Mouse (Mus musculus): ENCODE measurements at regions not wholly inside any gene's neighbourhood (a gene's known extent, or its start where the extent isn't known, plus 50 kb on each side); places are given as distances from the start of the nearest gene placed in this dataset.

DNA sequence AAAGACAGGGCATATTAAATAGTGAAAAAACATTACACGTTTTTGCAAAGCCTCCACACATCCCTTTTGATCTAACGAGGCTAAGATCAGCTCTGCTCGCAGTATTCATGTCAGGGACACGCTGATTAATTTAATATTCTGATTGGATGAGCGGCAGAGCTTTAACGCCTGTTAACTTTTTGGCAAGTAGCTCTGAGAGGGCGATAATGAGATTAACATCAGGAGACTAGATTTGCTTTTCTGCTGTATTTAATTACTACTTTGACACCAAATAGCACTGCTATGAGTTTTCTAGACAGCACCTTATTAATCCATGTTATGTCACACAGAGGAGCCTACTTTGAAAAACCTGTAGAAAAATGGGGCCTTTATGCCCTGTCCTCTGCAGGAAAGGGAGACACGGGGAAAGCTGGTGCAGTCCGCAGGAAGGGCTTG lies 328.3 kb upstream of the Sox11 start:
- Histone ChIP-seq H3K4me2 (ENCODE audit: low read depth, low read length, poor library complexity, severe bottlenecking) (no peak overlapping the region), H3K27ac (ENCODE audit: low read depth, low read length) (no peak overlapping the region), H3K4me1 (ENCODE audit: insufficient read depth, low read length) (0 out of 2 replicates have a peak, but pooled peaks cover 8% of the 10 kb centered on the region), H3K4me3 (ENCODE audit: low read depth, low read length) (no peak overlapping the region), H3K36me3 (ENCODE audit: insufficient read depth, low read length) (no peaks in the 10 kb centered on the region), H3K9ac (replicated peaks; ENCODE audit: low read length, poor library complexity, severe bottlenecking) (no peak overlapping the region), H3K27me3 (ENCODE audit: insufficient read depth, low read length) (no peaks in the 10 kb centered on the region), H3K9me3 (ENCODE audit: low read length) (no peaks in the 10 kb centered on the region)
- 12% methylated on average over 9 of the region's 9 CpGs for WGBS
- no peak for TF ChIP-seq CTCF (IDR thresholded peaks at IDR 0.05)
- peak; percentile 56 for DNase-seq (ENCODE audit: low spot score)
- 0 out of 2 replicates have a peak, but pooled peaks have one; percentile 41 for ATAC-seq (ENCODE audit: low FRiP score)

DNA sequence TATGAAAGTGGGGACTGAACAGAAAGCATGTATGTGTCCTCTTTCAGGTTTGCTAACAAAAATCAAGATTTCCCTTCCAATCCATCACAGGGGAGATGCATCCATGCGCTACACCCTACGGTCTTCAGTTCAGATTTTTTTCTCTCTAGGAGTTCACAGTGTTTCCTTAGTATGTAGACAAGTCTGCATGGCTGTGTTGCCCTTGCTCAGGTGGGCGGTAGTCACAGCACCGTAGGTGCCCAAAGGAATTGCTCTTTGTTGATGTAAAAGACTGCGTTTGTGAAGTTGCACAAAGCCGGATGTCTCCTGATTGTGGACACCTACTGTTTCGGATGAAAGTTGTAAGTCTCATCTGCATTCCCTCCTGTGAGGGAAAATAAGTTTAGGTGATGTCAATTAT lies 327.8 kb upstream of the Sox11 start:
- DNase-seq (ENCODE audit: low spot score) (no peak), ATAC-seq (ENCODE audit: low FRiP score) (no peak)
- 15% methylated on average over 7 of the region's 7 CpGs for WGBS
- Histone ChIP-seq H3K9me3 (ENCODE audit: low read length) (no peaks in the 10 kb centered on the region), H3K4me3 (ENCODE audit: low read depth, low read length) (no peak overlapping the region), H3K27ac (ENCODE audit: low read depth, low read length) (no peak overlapping the region), H3K4me1 (ENCODE audit: insufficient read depth, low read length) (0 out of 2 replicates have a peak, but pooled peaks cover 8% of the 10 kb centered on the region), H3K27me3 (ENCODE audit: insufficient read depth, low read length) (no peaks in the 10 kb centered on the region), H3K4me2 (ENCODE audit: low read depth, low read length, poor library complexity, severe bottlenecking) (peak overlapping the region; percentile 5; the same call in 1 of the 2 replicates), H3K36me3 (ENCODE audit: insufficient read depth, low read length) (no peaks in the 10 kb centered on the region), H3K9ac (replicated peaks; ENCODE audit: low read length, poor library complexity, severe bottlenecking) (no peak overlapping the region)
- TF ChIP-seq CTCF (IDR thresholded peaks at IDR 0.05): no peak

DNA sequence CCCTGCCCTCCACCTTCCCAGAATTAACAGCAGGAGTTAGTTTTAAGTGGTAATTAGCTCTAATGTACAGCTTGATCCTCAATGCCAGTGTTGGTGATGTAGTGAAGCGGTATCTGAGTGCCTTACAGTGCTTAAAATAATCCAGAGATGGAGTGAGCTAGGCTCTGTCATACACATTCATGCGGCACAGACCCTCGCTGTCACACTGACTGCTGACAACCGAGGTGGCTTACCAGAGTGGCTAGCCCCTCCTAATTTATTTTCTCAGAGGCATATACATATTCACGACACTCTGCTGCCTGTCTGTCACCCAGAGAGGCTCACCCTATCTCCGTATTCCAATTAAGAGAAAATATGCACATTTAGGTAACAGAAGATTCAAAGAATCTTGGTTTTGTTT lies 327.2 kb upstream of the Sox11 start:
- no peaks in the 10 kb centered on the region for H3K9me3 ChIP-seq (ENCODE audit: low read length)
- no peaks in the 10 kb centered on the region for H3K27me3 ChIP-seq (ENCODE audit: insufficient read depth, low read length)
- H3K36me3 ChIP-seq (ENCODE audit: insufficient read depth, low read length): no peaks in the 10 kb centered on the region
- no peak overlapping the region for H3K4me2 ChIP-seq (ENCODE audit: low read depth, low read length, poor library complexity, severe bottlenecking)
- ATAC-seq (ENCODE audit: low FRiP score): no peak
- H3K27ac ChIP-seq (ENCODE audit: low read depth, low read length): no peak overlapping the region
- no peak for TF ChIP-seq CTCF (IDR thresholded peaks at IDR 0.05)
- no peak for DNase-seq (ENCODE audit: low spot score)
- 27% methylated on average over 6 of the region's 6 CpGs for WGBS
- H3K9ac ChIP-seq (replicated peaks; ENCODE audit: low read length, poor library complexity, severe bottlenecking): no peak overlapping the region
- 0 out of 2 replicates have a peak, but pooled peaks cover 8% of the 10 kb centered on the region for H3K4me1 ChIP-seq (ENCODE audit: insufficient read depth, low read length)
- H3K4me3 ChIP-seq (ENCODE audit: low read depth, low read length): no peak overlapping the region

DNA sequence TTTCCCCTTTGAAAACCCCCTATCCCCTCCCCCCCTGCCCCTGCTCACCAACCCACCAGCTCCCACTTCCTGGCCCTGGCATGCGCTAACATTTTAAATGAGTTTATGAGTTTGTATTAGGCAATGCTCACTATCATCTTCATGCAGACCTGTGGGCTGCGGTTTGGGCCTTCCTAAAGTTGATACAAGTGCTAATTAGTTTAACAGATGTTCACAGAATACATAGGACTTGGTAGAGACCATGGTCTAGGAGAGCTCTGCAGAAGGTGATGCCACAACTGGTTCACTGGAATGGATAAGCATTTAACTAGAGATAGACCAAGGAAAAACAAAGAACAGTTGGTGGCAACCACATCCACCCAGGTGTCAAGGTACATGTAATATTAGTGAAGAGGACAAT lies 324.1 kb upstream of the Sox11 start:
- DNase-seq (ENCODE audit: low spot score) (no peak), ATAC-seq (ENCODE audit: low FRiP score) (no peak)
- no peaks in the 10 kb centered on the region for H3K27me3 ChIP-seq (ENCODE audit: insufficient read depth, low read length)
- no peaks in the 10 kb centered on the region for H3K9me3 ChIP-seq (ENCODE audit: low read length)
- H3K9ac ChIP-seq (replicated peaks; ENCODE audit: low read length, poor library complexity, severe bottlenecking): no peak overlapping the region
- H3K4me3 ChIP-seq (ENCODE audit: low read depth, low read length): no peak overlapping the region
- H3K4me1 ChIP-seq (ENCODE audit: insufficient read depth, low read length): 0 out of 2 replicates have a peak, but pooled peaks cover 6% of the 10 kb centered on the region
- TF ChIP-seq CTCF (IDR thresholded peaks at IDR 0.05): no peak
- no peaks in the 10 kb centered on the region for H3K36me3 ChIP-seq (ENCODE audit: insufficient read depth, low read length)
- 91% methylated on average over 2 of the region's 2 CpGs for WGBS
- H3K4me2 ChIP-seq (ENCODE audit: low read depth, low read length, poor library complexity, severe bottlenecking): no peak overlapping the region
- no peak overlapping the region for H3K27ac ChIP-seq (ENCODE audit: low read depth, low read length)

DNA sequence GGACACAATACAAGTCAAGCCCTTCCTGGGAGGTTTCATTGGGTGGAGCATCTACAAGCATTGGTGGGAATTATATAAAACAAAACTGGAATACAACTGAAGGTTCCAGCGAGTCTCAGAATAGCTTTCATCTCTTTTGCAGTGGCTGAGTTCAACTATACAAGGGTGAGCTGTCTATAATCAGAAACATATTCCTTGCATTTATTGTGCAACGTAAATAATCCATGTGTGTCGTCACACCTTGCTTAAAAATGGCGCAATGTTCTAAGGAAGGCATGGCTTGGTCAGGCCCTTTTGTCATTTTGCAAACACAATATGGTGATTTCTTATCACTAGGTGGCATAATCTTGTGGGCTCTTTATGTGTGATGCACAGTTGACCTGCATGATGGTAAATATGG lies 320.8 kb upstream of the Sox11 start:
- ATAC-seq (ENCODE audit: low FRiP score): no peak
- 95% methylated on average over 4 of the region's 4 CpGs for WGBS
- H3K27me3 ChIP-seq (ENCODE audit: insufficient read depth, low read length): no peaks in the 10 kb centered on the region
- TF ChIP-seq CTCF (IDR thresholded peaks at IDR 0.05): no peak
- no peaks in the 10 kb centered on the region for H3K4me1 ChIP-seq (ENCODE audit: insufficient read depth, low read length)
- no peak overlapping the region for H3K4me3 ChIP-seq (ENCODE audit: low read depth, low read length)
- no peak overlapping the region for H3K9ac ChIP-seq (replicated peaks; ENCODE audit: low read length, poor library complexity, severe bottlenecking)
- no peak for DNase-seq (ENCODE audit: low spot score)
- no peaks in the 10 kb centered on the region for H3K9me3 ChIP-seq (ENCODE audit: low read length)
- no peak overlapping the region for H3K4me2 ChIP-seq (ENCODE audit: low read depth, low read length, poor library complexity, severe bottlenecking)
- no peak overlapping the region for H3K27ac ChIP-seq (ENCODE audit: low read depth, low read length)
- H3K36me3 ChIP-seq (ENCODE audit: insufficient read depth, low read length): no peaks in the 10 kb centered on the region

DNA sequence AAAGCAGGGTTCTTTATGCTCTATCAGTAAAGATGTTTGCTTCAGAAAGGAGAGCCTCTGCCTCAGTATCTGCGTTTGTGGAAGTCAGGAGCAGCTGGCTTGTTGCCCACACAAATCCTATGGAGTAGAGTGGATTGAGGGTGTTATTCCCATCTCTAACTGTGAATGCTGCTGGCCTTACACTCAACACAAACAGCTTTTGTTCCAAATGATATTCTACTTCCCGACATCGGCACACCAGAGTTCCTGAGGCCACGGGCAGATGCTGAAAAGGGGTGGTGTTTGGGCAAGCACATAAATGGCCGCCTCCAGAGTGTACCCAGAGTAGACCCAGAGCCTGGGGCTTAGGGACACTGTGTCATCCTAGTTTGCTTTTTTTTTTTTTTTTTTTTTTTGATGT lies 320.3 kb upstream of the Sox11 start:
- Histone ChIP-seq H3K4me2 (ENCODE audit: low read depth, low read length, poor library complexity, severe bottlenecking) (no peak overlapping the region), H3K27me3 (ENCODE audit: insufficient read depth, low read length) (no peaks in the 10 kb centered on the region), H3K4me3 (ENCODE audit: low read depth, low read length) (no peak overlapping the region), H3K36me3 (ENCODE audit: insufficient read depth, low read length) (no peaks in the 10 kb centered on the region), H3K9ac (replicated peaks; ENCODE audit: low read length, poor library complexity, severe bottlenecking) (no peak overlapping the region), H3K27ac (ENCODE audit: low read depth, low read length) (no peak overlapping the region), H3K9me3 (ENCODE audit: low read length) (no peaks in the 10 kb centered on the region), H3K4me1 (ENCODE audit: insufficient read depth, low read length) (no peaks in the 10 kb centered on the region)
- DNase-seq (ENCODE audit: low spot score): no peak
- TF ChIP-seq CTCF (IDR thresholded peaks at IDR 0.05): no peak
- WGBS: 84% methylated on average over 5 of the region's 5 CpGs
- ATAC-seq (ENCODE audit: low FRiP score): no peak

Data from midbrain, postnatal 0 days (tissue).